Mouse (Mus musculus) E14TG2a.4 (cell line): ENCODE measurements around the gene Rpl38.

Experiments
- CTCF ChIP-seq: conservative IDR thresholded peaks from 2 replicates; pipeline ENCODE4 v1.5.1; 2014; ENCODE audit warnings: low read length
- NANOG ChIP-seq: IDR thresholded peaks from 2 replicates; pipeline ENCODE4 v1.6.1; 2014; ENCODE audit warnings: borderline replicate concordance, low read length, mixed read lengths
- POU5F1 ChIP-seq: IDR thresholded peaks from 2 replicates; pipeline ENCODE4 v1.6.1; 2014; ENCODE audit warnings: low read length, borderline replicate concordance

DNA sequence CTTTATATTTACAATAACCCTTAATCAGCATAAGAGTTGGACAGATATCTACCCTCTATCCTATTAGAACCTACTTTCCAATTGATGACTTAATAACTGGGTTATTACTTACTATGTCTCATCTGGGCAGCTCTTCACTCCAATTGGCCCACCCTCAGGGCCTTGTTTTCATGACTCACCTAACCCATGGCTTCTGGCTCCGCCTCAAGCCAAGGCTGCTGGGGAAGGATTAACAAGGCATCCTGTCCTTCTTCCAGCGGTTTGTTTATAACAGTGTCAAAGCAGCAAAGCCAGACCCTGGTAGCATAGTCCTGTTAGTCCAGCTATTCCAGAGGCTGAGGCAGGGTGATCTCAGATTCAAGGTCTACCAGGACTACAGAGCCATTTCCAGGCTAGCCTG, 26.1 kb downstream of the Rpl38 start:
- TF ChIP-seq CTCF (no peak), NANOG (no peak), POU5F1 (no peak)
